Mouse (Mus musculus) layer of hippocampus, postnatal 10 days (tissue): ENCODE results near the gene Ccdc172. TPM values are rescaled to one million over a fixed set of nuclear protein-coding genes. Genes with fewer than 3 reads are reported as not detected.
A peak's percentile ranks its signal among the peaks of the same experiment; 100 is the strongest.

ENCODE experiments used
- DNase-seq, 2 experiments: peaks; one replicate each; pipeline ENCODE4 v3.0.0; 2021; ENCODE audit warnings: low spot score in 2 of 2
- long read RNA-seq: library from polyadenylated mRNA; stranded (forward); transcript quantifications from one replicate; pipeline ENCODE4 v2.0.0, GENCODE M21; 2023
- total RNA-seq, 2 experiments: library from RNA; stranded (reverse); gene quantifications; 2 replicates each; pipeline ENCODE4 v1.2.3; 2021

The Ccdc172 gene
- total RNA-seq, result not detected
- long read RNA-seq, result 0 reads

DNA sequence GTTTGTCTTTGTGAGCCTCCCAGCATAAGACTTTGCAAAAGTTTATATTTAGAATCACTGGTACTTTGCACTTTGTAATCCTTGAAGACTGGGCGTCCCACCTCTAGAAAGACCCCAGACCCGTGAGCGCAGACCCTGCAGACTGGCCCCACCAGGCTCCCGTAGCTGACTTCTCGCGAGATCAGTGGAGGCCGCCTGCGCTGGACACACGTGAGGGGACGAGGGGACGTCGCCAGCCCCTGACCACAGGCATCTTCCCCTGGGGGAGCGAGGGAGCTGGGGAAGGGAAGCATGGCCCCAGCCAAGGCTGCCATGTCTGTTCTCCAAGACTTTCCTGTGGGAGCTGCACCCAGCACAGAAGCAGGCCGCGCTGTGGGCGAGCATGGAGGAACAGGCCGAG lies at the start of gene Ccdc172:
TSS of gene Ccdc172 (plus strand) at position 176 of the 400 bp plus-strand sequence.
- DNase-seq, result no peak

DNA sequence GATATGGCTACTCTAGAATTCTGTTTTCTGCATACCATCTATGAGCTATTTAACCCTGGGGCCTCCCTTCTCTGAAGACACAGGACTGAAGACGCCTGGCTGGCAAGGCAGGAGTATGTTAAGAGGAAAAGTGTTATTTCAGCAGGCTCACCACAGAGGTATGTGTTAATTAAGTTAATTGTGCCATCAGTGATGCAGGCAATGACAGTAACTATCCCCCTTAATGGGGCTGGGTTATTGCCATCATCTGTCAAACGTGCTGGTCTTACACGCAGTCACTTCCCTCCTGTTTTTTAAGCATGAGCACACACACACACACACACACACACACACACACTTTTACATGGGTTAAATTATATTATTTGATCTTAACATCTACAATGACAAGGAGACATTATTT lies 48.0 kb upstream of the Ccdc172 start:
- DNase-seq, result no peak

DNA sequence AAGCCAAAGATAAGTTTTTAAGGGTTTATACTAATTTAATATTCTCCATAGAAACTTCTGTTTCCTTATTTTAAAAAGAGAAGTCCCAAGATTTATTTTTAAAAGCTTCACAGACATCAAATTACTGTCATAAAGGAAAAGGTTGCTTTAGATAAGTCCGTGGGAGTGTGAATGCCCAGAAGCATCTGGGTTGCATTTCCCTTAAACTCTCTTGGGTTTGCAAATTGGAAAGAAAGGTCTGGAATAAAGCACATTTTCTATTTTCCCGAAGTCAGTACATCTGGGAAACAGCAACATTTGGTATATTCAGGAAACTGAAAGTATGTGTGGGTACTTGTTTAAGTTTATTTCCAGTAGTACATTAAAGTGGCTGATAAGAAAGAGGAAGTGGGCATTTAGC lies 43.5 kb upstream of the Ccdc172 start:
- no peak for DNase-seq

DNA sequence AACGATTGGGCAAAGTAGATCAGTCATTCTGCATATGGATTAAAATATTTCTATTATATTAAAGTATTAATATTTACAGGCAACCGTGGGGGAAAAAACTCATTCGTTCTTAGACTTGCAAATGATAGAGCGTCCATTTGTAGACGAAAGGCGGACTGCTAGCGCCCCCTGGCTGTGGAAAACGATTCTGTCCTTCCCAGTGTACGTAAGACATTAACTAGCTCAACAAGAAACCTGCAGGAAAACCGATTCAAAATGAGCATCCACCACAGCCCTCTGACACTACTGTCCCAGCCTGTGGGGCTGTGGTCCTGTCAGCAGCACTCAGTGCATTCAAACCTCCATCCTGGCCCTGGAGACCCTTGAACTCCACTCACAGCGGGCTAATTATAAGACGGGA lies 42.4 kb upstream of the Ccdc172 start:
- DNase-seq, result peak; percentile 95

DNA sequence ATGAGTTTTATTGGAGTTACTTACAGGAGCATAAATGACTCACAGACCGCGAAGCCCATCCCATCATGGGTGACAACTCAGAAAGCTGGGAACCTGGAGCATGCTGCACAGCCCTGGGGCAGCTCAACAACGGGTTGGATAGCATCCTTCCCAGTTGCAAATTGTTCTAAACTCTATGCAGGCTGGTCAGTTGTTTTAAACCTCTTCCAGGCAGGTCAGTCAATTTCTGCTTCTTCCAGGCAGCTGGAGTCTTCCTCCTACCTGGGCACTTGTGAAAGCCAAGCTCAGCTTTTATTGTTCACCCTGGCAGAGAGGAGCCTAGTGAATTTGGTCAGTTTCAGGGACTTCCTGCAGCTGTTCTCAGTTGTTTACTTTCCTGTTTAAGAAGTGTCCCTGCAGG lies 37.5 kb upstream of the Ccdc172 start:
- DNase-seq, result no peak

DNA sequence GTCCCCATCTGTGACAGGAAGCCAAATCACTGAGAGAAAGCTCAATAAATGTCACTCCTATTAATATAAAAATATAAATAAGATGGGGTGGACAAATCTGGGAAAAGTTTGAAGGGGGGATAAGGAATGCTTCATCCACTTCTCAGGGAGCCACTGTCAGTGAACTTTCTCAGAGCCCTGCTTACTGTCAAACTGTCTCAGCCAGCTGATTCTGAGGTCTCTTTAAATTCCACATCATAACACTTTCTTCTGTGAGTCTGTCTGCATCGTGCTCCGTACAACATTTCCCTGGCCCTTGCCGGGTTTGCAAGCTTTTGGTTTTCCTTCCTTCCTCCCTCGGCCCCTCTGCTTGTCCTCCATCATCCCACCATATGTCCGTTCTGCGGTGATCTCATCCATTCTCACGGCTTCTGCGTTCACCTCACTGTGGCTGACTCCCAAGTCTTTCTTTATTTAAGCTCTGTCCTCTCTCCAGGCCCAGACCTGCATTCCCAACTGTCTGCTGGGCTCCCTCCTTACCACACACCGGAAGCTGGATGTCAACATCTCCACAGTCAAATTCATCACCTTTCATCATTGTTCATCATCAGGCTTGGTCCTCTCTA lies 29.3 kb upstream of the Ccdc172 start:
- DNase-seq, result no peak

DNA sequence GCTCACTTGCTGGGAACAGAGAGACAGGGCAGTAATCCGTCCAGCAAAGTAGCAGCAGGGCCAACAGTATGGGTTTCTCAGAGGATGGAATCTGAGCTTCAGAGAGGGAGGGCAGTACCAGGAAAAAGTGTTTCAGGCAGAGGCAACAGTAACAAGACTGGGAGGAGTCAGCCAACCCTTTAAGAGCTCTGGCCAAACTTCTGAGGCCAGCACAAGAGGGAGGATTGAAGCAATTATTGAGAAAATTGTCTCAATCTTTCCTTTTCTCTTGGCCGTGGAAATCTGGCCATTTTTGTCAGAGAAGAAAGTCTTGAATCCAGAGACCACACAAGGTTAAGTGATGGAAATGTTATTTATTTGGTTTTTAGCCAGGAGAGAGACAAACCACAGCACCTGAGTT lies 25.1 kb upstream of the Ccdc172 start:
- DNase-seq, result no peak

DNA sequence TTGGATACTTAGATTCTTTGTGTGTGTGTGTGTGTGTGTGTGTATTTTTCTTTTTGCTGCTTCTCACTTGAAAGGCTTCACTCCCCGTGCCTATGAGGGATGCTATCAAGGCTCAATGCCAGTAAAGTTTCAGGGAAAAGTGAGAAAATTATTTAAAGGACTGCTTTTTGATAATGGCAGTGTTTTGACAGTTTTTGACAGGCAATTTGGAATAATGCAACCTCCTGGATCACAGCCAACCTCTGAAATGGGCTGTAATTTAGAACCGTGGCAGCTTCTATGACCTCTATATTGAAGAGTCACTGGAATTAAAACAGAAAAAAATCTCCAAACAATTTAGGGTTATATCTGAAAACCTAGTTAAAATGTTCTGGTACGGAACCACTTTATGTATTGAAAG lies 14.7 kb upstream of the Ccdc172 start:
- DNase-seq, result no peak

DNA sequence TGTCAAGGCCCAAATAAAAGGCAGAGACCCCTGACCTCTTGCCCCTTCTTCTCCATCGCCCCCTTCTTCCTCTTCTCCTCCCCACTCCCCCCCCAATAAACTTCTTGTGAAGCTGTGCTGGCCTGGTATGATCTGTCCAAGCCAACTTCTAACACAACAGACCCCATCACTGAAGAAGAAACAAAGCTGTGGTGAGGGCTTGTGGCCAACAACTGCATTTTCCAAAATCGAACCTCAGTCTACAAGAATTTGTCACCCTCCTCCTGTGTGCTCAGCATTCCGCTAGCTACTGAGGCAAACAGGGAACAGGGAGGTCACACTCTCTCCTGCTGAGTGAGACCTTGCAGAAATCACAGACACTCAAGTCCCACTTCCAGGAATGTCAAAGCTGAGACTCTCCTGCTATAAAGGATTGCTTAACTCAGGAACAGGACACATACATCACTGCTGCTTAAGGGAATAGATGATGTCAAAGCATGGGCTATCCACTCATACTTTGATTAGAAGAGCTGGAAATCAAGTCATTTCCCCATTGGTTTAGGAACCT lies 12.3 kb upstream of the Ccdc172 start:
- no peak for DNase-seq

DNA sequence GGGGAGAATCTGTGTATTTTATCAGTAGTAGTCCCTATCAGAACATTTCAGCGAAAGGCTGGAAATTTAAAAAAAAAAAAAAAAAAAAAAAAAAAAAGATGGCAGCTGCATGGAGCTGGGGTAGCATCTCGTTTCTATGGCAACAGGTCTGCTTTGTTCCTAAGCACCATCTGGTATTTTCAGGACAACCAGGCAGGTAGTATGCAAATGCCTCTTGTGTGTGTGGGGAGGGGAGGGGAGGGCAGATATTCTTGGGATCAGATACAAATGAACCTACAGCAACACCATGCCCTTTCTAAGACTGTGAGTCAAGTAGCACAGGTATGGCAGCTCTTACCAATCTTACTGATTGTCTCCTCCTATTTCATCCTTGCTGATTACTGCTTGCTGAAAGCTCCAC lies 11.7 kb upstream of the Ccdc172 start:
- DNase-seq, result peak in 1 of 2 experiments; percentile 23

DNA sequence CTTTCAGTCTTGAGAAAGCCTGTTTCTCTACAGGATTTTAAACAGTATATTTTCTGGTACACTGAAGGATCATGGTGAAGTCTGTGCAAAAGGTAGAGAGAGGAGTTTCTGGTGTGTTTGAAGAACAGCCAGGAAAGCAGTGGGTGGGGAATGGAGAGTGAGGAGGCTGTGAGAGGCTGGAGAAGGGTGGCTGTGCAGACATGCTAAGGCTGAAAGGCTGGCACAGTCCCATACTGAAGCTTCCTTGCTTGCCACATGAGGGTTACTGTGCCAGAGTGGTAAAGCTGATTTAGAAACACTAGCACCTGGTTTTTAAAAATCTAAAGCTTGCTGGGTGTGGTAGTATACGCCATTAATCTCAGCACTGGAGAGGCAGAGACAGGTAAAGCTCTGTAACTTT lies 9.9 kb downstream of the Ccdc172 start:
- no peak for DNase-seq

DNA sequence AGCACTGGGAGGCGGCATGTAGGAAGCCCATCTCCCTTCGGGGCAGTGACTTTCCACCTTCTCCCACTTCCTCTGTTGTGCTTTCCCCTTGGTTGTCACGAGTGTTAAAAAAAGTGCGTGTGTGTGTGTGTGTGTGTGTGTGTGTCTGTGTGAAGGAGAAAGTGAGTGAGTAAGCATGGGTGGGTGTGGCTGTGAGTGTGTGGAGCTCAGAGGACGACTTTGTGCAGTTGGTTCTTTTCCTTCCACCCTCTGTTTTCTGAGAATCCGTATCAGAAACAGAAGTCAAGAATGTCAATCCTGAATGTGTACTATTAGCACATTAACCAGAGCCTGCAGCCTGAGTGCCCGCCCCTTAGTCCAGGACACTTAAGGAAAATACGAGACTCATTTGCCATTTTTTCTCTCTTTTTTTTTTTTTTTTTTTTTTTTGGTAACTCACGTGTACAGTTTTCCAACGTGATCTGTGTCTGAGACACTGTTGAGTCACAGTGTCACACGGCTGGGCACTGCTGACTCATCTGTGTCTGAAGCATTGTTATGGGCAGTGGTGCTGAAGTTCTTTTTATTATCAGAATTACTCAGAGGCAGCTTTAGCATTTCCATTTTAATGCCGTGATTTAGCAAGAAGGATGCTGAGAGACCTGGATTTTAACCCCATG lies 12.1 kb downstream of the Ccdc172 start:
- DNase-seq, result no peak

DNA sequence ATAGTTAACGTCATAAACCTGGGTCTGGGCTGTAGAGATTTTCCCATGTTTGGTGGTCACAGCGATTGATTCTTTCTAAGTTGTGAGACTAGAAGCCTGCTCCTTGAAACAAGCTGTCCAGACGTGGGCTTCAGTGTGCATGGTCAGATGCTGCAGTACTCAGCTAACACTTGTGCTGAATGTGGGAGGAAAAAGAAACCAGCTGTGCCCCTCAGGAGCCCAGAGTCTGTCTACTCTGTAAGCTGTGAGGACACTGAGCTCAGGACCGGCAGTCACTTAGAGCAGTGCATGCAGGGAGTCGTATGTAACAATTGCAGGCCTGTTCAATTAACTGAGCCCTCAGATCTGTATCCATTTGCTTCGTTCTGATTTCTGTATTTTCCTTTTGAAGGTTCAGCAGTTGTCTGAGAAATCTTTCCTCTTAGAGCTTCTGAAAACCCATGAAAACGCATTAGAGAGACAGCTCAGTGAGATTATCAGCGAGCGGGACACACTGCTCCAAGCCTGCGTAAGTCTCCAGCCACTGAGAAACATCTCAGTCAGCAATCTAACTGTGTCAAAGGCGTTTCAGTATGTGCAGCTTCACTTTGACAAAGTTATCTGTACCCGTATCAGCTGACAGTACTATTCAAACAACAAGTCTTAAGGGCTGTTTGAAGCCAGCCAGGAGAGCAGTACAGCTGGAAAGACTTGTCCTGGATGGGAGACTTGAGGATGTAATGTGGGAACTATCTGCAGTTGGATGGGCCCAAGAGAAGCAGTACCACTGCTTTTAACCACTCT lies 13.9 kb downstream of the Ccdc172 start:
- DNase-seq, result no peak

DNA sequence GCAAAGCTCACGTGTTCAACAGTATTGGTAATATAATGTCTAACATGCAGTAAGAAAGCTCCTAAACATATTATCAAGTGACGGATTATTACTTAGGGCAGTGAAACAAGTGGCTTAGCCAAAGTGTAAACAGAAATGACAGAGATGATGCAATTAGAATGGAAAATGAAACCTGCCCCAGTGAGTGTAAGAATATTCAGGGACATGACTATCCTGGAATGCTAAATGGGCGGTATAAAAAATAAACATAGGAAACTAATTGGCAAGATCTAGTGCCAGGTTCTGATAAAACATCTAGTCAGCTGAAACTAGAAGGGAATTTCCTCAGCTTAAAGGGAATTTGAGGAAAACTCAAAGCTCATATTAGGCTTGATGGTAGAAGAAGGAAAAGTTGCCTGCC lies 21.3 kb downstream of the Ccdc172 start:
- DNase-seq, result no peak

DNA sequence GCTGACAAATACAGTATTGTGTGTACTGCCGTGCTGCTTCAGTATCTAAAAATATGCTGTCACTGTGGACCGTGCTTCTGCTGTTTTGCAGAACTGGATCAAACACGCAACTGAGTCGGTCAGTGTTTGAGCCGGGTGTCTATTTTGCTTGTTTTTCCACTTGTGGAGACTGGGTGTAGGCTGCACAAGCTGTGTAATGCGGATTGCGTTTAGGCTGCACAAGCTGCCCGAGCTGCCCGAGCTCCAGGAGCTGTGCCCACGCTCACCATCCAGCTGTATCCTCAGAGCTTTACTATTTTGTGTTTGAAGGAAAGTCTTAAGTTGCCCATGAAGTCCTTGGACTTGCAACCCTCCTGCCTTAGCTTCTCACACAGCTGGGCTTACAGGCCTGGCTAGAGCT lies 24.9 kb downstream of the Ccdc172 start:
- DNase-seq, result no peak

DNA sequence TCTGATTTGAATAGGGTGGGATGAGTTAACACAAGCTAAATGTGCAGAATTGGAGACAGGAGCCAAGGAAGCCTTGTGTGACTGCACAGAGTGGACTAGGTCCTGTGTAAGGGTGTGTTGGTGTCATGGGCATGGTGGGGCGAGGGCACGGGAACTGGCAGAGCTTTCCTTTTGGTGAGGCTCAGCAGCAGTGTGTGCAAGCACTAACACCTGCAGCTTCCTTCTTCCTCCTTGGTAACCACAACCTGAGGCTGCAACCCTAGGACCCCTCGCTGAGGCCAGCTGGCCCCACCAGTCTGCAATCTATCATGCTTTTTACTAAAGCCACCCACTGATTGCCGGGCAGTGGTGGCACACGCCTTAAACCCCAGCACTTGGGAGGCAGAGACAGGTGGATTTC lies 28.6 kb downstream of the Ccdc172 start:
- no peak for DNase-seq

DNA sequence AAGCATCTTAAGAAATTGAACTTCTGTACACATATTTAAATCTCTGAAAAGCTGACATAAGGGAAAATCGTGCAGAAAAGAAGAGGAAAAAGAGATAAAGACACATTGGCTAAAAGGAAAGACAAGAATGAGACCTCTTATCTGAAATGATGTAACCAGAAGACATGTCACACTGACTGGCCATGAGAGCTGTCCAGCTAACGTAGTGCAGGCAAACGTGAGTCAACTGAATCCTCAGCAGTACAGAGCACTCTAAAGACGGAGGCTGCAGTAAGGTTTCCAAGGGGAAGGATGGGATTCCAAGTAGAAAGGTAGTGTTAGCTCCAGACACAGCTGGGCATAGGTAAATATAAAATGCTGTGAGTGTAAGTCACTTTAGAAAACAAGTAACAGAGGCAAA lies 36.6 kb downstream of the Ccdc172 start:
- DNase-seq, result no peak

DNA sequence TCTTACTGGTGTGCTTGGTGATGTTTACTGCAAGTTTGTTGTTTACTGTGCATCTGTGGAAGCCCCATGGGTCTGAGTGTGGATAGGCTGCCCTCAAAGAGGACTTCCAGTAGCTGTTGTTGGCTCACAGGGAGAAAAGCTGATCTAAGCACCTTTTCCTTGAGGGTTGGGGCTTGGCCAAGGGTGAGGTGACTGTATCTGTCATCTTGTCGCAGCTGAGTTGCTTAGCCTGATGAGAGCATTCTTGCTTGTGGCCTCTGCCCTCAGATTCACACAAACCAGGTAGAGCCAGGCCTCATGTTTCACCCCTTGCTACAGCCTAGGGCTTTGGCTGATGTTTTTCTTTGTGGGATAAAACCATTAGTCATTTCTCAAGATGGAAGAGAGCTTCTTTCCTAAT lies 38.7 kb downstream of the Ccdc172 start:
- no peak for DNase-seq

DNA sequence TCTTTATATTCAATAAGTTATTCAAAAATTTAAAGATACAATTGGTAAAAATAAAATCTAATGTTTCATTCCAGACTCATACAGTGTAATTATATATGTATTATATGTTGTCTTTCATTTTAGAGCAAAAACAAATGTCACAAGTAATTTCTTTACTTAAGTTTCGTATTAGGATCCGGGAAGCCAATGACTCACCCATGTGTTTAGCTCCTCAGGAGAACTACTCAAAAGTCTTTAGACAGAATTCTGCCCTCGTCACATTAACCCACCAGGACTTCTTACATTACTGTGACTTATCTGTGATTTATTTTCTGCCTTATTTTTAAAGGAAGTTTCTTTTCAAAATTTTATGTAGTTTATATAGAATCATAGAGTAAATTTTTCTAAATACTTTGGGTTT lies 39.1 kb downstream of the Ccdc172 start:
- no peak for DNase-seq

DNA sequence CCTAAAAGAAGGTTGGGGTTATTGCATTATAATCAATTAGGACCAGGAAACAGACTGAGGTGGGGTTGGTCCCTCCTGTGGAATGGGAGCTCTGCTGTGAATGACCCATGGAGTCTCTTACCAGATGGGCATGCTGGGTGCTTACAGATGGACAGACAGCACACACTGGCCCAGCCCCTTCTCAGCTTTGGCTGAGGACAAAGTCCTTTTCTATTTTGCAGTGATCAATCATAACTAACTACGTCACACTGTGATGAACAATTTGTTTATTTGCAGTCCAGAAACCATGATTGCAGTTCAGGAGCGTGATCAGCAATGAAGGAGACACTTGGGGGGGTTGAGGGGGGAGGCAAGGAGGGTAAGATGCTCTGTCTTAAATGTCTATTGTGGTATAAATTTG lies 43.2 kb downstream of the Ccdc172 start:
- DNase-seq, result no peak

DNA sequence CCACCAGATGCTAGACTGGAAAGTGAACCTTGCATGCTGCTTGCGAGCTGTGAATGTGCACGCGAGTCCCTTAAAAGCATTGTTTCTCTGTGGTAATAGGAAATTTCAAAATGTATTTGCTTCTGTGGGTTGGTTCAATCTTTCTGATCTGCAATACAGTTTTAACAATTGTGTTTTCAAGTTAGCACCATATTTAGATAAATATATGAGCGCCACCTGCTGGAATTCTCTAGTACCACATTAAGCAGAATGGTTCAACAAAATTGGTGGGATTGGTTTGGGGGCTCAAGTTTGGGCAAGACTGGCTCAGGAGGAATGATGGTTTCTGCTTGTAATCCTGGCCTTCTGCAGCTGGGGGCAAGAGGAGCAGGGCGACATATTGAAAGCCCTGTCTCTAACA lies 46.6 kb downstream of the Ccdc172 start:
- DNase-seq, result peak; percentile 64 to 73

DNA sequence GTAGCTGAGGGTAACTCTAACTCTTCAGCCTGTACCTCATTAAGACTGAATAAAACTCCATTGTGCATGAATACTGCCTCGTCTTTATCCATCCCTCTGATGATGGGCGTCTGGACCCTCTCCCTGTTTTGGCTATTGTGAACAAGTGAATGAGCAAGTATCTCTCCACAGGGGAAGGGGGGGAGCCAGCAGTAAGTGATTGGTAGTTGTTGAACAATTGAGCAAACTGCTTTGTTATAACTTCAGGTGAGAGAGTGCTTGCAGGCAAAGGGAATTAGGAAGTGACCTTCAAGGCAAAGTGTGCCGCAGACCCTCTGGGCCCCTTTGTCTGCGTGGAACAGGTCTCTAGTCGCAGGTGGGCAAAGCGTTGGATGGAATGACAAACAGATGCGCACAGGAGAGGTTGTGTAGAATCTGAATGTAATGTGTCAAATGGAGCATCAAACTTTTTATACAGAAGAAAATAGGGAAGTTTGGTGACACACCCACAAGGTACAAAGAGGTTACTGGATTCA lies 50.6 kb downstream of the Ccdc172 start:
- DNase-seq, result no peak
